Mouse (Mus musculus): ENCODE results near the gene Acaa1b.

DNA sequence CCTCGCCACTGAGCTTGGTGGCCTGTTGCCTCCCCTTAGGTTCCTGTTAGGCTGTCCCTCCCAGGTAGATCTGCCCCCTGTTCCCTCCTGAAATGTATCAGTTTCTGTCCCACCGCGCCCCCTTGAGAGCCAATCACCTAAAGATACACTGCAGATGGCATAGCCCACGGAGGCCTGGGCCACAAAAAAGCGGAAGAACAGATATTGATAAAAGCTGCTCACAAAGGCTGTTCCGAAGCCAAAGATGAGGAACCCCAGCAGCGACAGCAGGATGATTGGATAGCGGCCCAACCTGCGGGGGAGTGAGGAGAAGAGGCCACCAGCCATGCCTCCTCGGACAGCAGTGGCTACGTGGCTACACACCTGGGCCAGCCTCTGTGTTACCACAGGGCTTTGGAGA is 22.4 kb upstream of the Acaa1b start:
- TF ChIP-seq CTCF (IDR thresholded peaks at IDR 0.05; ENCODE audit: extremely low read depth, insufficient read depth, low read length) (no peak), POLR2A (IDR thresholded peaks at IDR 0.05; ENCODE audit: extremely low read depth, insufficient read depth, low read length) (no peak)
